Mouse (Mus musculus) mouse embryonic stem cell (cell line): ENCODE results near the gene Dedd2.

ENCODE experiments used
- in situ Hi-C, 2 experiments: fragments of 300-500 bp; cut with MboI; formaldehyde crosslinking; loops; 1 replicate in 1 of 2; 3 replicates in 1 of 2; pipeline ENCODE4 v1.14.3; 2019 to 2020; ENCODE audit warnings: low sequenced_read_pairs in 2 of 2, low pct_unique_long_range_greater_than_20kb in 1 of 2, mixed read lengths in 1 of 2; ENCODE audit not compliant: unreplicated experiment in 1 of 2

The Dedd2 gene

GRCm38 (mm10) chr7:25222275-25222967, 2.0 kb upstream of the Dedd2 start:
- in situ Hi-C loops: no loop called here

DNA sequence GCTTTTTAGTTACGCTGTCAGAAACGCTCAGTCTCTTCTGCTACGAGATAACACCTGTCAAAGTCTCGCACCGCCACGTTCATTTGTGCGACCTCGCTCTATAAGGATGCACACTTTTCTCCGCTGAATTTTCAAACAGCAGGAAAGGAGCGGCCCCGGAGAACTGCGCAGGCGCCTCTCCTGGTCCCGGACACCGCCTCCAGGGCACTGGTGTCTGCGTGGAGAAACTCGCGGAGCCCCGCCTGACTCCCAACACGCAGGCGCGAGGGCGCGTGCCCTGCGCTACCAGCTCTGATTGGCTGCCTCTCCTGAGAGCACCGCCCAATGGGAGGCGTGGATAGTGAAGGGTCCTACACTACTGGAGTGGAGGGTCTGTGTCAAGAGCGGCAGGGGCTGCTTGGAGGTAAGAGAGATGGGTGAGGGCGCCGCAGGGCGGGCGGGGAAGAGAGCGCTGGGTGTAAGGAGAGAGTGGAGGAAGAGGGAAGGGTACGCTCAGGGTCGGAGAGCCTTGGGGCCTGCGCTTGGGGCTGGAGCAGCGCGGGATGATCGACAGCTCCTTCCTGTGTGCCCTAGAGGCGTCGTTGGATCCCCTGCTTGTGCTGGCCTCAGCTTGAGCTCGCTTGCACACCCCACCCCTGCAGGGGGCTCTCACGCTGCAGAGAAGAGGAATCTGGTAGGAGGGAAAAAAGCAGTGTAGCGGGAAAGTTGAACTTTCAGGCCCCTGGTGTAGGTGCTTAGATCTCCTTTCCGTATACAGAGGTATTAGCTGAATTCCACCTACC, 878 bp upstream of the Dedd2 start, which contains the start of gene Zfp526:
Gene Zfp526 (plus strand): TSS at position 324 of the 782 bp plus-strand sequence.
- in situ Hi-C loops: no loop called here

DNA sequence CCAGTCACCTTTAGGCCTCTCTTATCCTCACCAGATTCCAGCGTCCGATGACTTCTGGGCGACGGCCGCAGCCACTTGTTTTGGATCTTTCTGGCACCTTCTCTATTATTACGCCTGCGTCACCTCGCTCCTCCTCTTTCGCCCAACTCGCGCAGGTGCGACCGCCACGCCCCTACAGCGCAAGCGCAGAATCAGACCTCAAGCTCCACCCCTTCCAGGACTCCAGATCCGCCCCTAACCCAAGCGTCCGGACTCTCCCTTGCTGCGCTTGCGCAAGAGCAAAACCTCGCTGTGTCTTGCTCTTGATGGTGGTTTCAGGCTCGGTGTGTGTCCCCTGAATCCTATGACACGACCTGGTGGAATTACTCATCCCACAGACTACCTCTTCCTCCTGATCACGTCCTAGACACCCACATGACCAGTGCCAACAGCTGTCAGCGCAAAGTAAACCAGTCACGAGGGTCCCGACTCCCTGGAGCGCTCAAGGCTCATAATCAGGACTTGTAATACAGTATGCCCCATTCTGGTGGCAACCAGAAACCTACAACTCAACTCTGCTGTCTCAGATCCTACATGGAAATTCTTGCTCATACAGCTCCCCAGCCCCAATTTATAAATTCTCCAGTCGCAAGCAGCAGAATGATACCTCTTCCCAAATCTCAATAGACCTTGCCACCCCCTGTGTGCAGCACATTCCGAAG, 509 bp downstream of the Dedd2 start:
- in situ Hi-C loops: no loop called here

- in situ Hi-C loops: no loop called here
Observed at GRCm38 (mm10) chr7:25219416-25219750, 1.0 kb downstream of the Dedd2 start.

- in situ Hi-C loops: no loop called here
Observed at GRCm38 (mm10) chr7:25218705-25219415, 1.6 kb downstream of the Dedd2 start.

DNA sequence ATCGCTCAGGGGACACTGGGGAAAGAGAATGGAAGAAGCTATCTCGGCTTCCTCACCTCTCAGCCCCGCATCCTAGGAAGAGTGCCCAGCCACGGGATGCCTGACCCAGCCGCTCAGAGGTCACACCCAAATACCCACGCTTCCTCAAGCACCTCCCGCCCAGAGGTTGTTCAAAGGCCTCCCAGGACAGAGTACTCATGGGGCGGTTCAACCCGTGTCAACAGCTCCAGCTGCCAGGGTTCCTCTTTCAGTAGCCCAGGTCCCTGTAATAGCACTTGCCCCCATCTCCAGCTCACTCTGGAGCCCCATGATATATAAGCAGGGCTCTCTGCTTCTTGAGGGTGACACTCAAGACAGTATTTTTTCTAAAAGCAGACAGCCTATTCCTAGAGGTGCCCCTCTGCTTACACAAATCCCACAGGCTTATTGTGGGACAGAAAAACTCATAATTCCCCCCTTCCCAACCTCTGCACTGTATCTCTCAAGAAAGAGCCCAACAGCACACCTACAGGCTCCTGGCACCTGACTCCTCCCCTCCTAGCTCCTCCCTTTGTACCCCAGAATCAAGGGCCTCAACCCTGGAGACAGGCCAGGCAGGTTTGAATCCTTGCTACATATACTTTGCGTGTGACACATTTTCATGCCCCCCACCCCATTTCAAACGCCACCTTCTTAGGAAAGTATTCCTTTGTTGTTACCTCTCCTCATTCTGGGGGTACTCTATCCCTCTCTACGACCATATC, 2.6 kb downstream of the Dedd2 start:
- in situ Hi-C loops: no loop called here

DNA sequence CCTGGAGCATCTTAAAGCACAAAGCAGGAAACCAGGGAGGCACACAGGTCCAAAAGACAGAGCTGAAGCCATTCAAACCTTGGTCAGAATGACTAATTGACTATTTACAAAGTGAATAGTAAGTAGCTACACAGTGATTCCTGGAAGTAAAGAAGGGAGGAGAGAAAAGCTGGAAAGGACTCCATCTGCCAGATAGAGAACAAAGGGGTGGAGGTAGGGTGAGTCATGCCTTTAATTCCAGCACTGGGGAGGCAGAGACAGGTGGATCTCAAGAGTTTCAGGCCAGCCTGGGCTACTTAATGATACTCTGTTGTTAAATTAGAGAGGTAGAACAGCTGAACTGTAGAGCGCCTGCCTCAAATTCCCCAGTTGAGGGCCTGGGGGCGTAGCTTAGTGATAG, 6.2 kb downstream of the Dedd2 start:
- in situ Hi-C loops: no loop called here

DNA sequence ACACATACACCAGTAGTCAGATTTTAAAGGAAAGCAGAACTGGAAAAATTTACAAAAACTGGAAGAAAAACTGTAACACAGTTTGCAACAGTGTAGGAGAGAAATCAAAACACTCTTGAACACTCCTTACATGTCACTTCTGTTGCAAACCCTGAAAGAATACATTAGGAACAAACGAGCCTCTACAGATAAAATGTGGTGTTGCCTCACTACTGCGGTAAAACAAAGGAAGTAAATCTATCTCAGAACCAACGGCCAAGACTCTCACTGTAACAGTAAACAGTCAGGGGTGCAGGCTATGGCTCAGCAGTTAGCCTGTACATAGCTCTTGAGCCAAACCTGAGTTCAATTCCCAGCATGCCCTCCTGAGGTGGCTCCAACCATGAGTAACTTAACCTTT, 7.3 kb downstream of the Dedd2 start:
- in situ Hi-C loops: no loop called here

- in situ Hi-C loops: no loop called here
Observed at GRCm38 (mm10) chr7:25210482-25210881, 9.9 kb downstream of the Dedd2 start.

DNA sequence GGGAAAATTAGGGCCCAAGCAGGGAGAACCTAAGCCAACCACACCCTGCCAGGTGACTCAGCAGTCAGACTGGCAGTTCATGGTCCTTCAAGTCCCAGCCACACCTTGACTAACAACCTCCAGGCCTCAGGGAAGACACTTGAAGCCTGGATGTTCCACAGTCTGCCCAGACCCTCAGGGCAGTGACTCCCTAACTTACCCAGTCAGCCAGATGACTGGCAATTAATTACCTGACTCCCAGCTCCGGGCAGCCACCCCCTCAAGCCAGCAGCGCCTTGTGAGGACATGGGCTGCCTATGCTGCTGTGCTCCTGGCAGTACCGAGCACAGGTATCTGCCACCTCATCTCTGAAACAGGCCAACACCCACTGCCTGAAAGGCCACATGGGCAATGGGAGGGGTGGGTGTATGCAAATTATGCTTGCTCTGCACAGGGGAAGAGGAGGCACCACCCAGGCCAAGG, 11.2 kb downstream of the Dedd2 start:
- in situ Hi-C loops: no loop called here

DNA sequence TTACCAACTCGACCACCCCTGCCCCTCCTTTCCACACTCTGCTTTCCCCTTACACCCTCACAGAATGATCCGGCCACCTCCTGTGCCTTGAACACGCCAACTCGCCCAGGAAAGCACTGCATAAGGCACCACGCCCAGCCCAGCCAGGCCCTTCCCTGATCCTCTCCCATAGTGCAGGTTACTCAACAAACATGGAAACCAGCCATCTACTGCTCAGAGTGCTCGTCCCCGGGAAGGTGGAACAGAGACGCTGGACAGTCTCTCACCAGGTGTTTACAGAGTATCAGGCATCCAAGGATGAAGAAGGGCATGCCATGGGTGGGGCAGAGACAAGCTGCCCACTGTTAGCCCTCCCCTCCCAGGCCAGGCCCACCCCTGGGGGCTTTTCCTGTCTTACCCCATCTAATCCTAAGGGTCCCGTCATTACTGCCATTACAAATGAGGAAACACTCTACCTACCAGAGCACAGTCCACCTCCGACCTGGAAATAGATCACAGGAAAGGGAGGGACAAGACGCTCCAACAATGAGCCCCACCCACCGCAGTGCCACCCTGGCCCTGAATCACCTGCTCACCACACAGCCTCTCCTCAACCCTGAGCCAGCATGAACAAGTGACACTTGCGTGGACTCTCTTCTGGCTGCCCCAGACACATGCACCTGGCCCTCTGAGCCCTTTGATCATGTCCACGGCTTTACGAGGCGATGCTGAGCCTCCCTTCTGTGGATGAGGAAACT, 14.2 kb downstream of the Dedd2 start:
- in situ Hi-C loops: no loop called here

DNA sequence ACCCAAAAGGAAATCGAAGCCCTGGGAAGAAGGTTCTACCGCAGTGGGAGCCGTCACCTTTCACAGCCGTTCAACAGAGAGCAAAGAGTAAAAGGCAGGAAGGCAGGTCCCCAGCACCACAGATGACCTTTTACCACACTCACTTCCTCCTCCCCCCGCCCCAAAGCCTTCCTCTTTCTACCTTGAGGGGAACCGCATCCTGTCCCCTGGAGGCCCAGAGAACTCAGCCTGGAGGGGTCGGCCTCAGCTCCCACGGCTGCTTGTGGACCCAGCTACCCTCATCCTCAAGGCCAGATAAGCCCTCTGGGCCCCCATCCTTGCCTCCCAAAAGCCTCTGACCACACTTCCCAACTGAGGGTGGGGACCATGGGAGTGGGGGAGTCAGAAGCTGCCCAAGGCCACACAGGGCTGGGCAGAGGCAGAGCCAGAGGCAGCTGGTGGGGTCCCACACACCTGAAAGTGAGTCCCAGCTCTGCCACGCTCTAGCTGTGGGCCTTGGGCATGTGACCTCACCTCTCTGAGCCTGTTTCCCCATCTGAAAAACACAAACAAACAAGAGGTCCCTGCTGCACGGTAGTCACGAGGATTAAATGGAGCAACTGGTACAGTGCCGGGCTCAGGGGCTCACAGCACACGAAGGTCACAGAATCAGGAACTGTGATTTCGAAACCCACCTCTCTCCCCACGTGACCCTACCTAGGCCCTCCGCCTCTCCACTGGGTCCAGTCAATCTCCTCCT, 14.9 kb downstream of the Dedd2 start:
- in situ Hi-C loops: no loop called here

DNA sequence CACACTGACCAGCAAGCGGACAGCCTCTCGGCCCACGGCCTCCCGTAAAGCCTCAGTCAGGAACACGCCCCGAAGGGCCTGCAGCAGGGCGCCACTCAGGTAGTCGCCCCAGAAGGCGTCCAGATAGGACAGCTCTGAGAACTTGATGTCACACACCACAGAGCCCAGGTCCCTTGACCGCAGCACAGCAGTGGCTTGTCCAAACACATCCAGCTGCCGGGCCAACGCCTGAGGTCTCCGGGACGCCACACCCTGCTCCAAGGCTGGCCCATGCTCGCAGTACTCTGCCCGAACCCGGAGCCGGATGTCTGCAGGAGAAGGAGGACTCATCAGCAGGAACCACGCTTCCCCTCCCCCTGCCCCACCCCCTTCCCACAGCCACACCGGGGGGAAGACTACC, 16.8 kb downstream of the Dedd2 start:
- in situ Hi-C loops: no loop called here

DNA sequence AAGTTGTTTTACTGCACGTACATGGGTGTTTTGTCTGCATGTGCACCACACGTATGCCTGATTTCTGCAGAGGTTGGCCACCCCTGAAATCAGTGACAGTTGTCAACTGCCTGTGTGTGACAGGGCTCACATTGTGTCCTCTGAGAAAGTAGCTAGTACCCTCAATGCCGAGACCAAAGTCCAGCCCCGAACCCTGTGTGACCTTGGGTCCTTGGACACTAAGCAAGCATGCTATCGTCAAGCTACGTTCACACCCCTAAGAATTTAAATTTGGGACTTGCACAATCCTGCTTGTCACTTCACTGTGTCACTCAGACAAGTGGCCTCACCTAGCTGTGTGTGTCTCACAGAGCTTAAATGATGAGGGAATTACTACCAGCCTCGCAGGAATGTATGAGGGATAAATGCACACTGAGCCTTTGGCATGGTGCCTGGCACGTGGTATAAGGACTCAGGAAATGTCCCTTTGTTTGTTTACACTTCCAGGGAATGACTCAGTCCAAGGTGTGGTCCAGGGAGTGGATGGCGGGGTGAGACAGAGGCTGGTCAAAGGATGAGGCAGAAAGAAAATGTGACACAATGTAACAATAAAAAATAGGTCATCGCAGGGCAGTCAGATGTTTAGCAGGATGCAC, 22.9 kb downstream of the Dedd2 start:
- in situ Hi-C loops: no loop called here

GRCm38 (mm10) chr7:25196107-25196506, 24.3 kb downstream of the Dedd2 start:
- in situ Hi-C loops: no loop called here

- in situ Hi-C loops: no loop called here
Observed at GRCm38 (mm10) chr7:25195148-25195547, 25.3 kb downstream of the Dedd2 start.

- in situ Hi-C loops: no loop called here
Observed at GRCm38 (mm10) chr7:25192110-25192509, 28.3 kb downstream of the Dedd2 start.
